Mouse (Mus musculus) G1E-ER4 (cell line): ENCODE results near the gene Tmem43. TPM values are rescaled to one million over a fixed set of nuclear protein-coding genes. Genes with fewer than 3 reads are reported as not detected.

ENCODE experiments used
- GATA1 ChIP-seq: IDR thresholded peaks from one replicate; pipeline ENCODE4 v1.8.0; 2012; ENCODE audit warnings: low read length, inconsistent platforms
- polyA plus RNA-seq: library from polyadenylated mRNA; stranded (reverse); fragments of >175 nt; gene quantifications from 2 replicates; pipeline ENCODE4 v1.2.3, GENCODE M21; 2012

Tmem43 gene
- polyA plus RNA-seq, 1 experiment: 1.4 TPM

GRCm38 (mm10) chr6:91474441-91475190, 1.1 kb downstream of the Tmem43 start:
- TF ChIP-seq GATA1: no peak

- no peak for TF ChIP-seq GATA1
Measured at GRCm38 (mm10) chr6:91476541-91476940, 3.0 kb downstream of the Tmem43 start.

GRCm38 (mm10) chr6:91483371-91483770, 9.9 kb downstream of the Tmem43 start:
- no peak for TF ChIP-seq GATA1

- no peak for TF ChIP-seq GATA1
Measured at GRCm38 (mm10) chr6:91486736-91487453, 13.4 kb downstream of the Tmem43 start.

GRCm38 (mm10) chr6:91488496-91489212, 15.2 kb downstream of the Tmem43 start:
- TF ChIP-seq GATA1: no peak

GRCm38 (mm10) chr6:91489872-91490271, 16.4 kb downstream of the Tmem43 start:
- TF ChIP-seq GATA1: no peak

- no peak for TF ChIP-seq GATA1
Measured at GRCm38 (mm10) chr6:91491004-91491403, 17.5 kb downstream of the Tmem43 start.

- no peak for TF ChIP-seq GATA1
Measured at GRCm38 (mm10) chr6:91493053-91493452, 19.6 kb downstream of the Tmem43 start.

- TF ChIP-seq GATA1: no peak
Measured at GRCm38 (mm10) chr6:91494526-91494925, 21.0 kb downstream of the Tmem43 start.

- no peak for TF ChIP-seq GATA1
Measured at GRCm38 (mm10) chr6:91503302-91503701, 29.8 kb downstream of the Tmem43 start.

GRCm38 (mm10) chr6:91506036-91506435, 32.5 kb downstream of the Tmem43 start:
- TF ChIP-seq GATA1: no peak

GRCm38 (mm10) chr6:91508041-91508440, 34.5 kb downstream of the Tmem43 start:
- no peak for TF ChIP-seq GATA1

GRCm38 (mm10) chr6:91509326-91509725, 35.8 kb downstream of the Tmem43 start:
- TF ChIP-seq GATA1: no peak

GRCm38 (mm10) chr6:91510211-91510610, 36.7 kb downstream of the Tmem43 start:
- TF ChIP-seq GATA1: no peak

- no peak for TF ChIP-seq GATA1
Measured at GRCm38 (mm10) chr6:91514135-91514534, 40.6 kb downstream of the Tmem43 start.

GRCm38 (mm10) chr6:91514737-91515362, 41.3 kb downstream of the Tmem43 start:
- TF ChIP-seq GATA1: no peak
